Mouse (Mus musculus) left cerebral cortex, adult 2 months (tissue): ENCODE data around the gene Atp6v1a. TPM values are rescaled to one million over a fixed set of nuclear protein-coding genes. Genes with fewer than 3 reads are reported as not detected.

ENCODE experiments used
- DNase-seq, 2 experiments: peaks; one replicate each; pipeline ENCODE4 v3.0.0; 2021 to 2022; ENCODE audit warnings: low spot score in 2 of 2, mixed read lengths in 1 of 2; ENCODE audit errors: extremely low spot score in 1 of 2
- H3K27ac ChIP-seq: fragments of 200-600 bp; 2 replicates; pipeline ENCODE4 v1.8.1; 2022
- H3K4me3 ChIP-seq: fragments of 200-600 bp; 2 replicates; pipeline ENCODE4 v1.8.1; 2022
- CTCF ChIP-seq: fragments of 200-600 bp; IDR thresholded peaks from 2 replicates; pipeline ENCODE4 v1.8.1; 2022; ENCODE audit warnings: antibody characterized with exemption, mild to moderate bottlenecking, moderate library complexity
- intact Hi-C: fragments of 180-260 bp; cut with DNase I; formaldehyde crosslinking; loops from one replicate; pipeline ENCODE4 v1.15.1; 2025
- total RNA-seq, 2 experiments: library from RNA; stranded (reverse); gene quantifications; 2 replicates each; pipeline ENCODE4 v1.2.3; 2021

Gene Atp6v1a
- total RNA-seq, 2 experiments from 2014 or later: 428 to 489 TPM

DNA sequence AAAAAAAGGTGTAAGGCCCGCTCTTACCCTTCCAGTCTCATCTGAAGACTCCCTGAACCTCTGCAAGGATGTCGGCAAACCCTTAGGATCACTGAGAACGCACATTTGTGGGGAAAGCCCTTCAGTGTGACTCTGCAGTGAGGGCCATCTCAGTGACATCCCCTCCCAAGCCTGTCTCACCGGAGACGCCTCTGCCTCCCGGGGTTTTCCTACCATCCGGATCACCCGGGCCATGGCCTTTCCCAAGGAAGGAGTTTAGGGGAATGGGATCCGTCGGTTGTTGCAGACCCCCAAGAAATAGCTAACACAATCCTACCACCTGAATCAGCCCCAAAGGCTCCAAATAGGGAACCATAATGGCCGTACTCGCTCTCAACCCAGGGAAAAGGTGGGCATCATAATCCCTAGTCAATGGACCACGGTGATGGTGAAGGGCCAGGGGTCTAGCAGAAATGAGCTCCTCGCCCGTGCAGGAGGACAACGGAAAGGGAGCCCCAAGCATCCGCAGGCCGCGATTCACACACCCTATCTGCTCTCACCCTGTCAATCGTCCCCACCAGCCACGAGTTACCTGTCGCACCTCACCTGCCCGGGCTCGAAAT is 1.0 kb downstream of the Atp6v1a start:
- DNase-seq: peak; percentile 18 to 21
- intact Hi-C loops: loop anchor here (2.0 kb wide), 2 partner anchors 16 to 34 kb away; partner anchors contain the start of gene Usf3
- TF ChIP-seq CTCF: no peak

DNA sequence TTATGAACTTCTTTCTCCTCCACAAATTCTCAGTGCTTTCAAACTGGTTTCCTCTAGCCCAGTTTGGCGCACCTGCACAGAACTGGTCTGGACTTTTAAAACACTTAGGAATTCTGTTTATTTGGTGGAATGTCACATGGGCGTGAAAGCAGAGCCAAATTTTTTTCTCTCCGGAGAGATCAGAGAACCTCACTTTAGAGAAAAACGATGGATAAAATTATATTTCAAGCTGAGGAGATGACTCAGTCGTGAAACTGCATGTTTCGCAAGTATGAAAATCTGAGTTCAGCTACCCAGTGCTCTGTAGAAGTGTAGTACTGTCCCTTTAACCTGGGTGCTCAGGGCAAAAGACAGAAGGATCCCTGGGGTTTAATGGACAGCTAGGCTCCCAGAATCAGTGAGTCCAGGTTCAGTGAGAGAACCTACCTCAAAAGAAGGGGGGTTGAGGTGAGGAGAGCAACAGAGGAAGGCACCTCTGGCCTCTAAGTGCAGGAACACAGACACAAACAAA is 2.9 kb downstream of the Atp6v1a start:
- no peak for DNase-seq
- intact Hi-C loops: no loop called here
- Histone ChIP-seq H3K4me3 (peak overlapping the region; percentile 18; the same call in 1 of the 2 replicates), H3K27ac (peak overlapping the region; percentile 37)
- no peak for TF ChIP-seq CTCF

More for the DNA sequence above, 1.0 kb downstream of the Atp6v1a start:
- peak overlapping the region; percentile 100 for H3K27ac ChIP-seq
- H3K4me3 ChIP-seq: peak overlapping the region; percentile 75

DNA sequence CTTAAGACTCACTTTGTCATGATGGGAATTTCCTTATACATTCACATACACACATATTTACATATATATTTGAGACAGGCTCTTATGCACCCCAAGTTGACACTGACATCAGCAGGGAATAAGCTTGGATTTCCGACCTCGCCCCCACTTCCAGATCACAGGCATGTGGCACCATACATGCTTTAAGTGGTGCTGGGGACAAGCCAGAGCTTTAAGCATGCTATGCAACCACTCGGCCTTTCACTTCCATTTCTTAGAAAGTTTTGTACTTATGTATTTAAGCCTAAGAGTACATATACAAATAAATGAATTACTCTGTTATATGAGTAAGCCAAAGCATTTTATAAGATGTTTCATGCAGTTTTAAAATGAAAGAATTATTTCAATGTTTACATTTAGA is 6.3 kb downstream of the Atp6v1a start:
- Histone ChIP-seq H3K27ac (no peak overlapping the region), H3K4me3 (no peak overlapping the region)
- TF ChIP-seq CTCF: no peak
- intact Hi-C loops: no loop called here
- no peak for DNase-seq

DNA sequence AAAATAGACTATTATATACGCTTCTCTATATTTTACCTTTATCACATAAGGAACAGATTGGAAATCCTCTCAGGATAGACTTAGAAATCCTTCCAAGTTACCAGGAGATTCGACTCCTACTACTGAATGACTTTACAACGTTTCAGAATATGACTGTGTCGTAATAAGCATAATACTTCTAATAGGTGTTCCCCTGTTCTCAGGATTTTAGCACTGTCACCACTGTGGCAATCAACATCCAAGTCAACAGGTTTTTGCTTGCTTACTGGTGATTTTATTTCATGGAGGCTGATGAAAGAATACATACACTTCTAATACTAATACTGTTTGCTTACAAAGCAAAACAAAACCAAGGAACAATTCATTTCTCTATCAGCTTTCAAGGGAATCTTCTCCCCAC is 7.2 kb downstream of the Atp6v1a start:
- TF ChIP-seq CTCF: no peak
- Histone ChIP-seq H3K4me3 (no peak overlapping the region), H3K27ac (no peak overlapping the region)
- no peak for DNase-seq
- intact Hi-C loops: no loop called here

DNA sequence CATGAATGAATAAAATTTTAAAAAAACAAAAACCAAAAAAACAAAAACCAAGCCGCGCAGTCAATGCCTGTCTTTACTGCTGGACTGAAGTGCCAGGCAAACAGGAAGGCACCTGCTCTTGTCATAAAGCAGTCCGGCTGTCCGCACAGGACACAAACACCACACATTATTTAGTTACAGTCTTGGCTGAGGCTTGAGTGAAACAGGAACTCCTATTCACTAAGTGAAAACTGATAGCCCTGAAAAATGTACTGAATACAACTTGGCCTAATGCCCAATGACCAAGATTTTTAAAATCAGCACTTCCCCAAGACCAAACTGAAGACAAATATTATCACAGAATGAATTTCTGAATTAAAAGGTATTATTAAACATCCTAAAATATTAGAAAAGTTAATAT is 13.1 kb downstream of the Atp6v1a start:
- intact Hi-C loops: no loop called here
- Histone ChIP-seq H3K4me3 (no peak overlapping the region), H3K27ac (no peak overlapping the region)
- DNase-seq: no peak
- no peak for TF ChIP-seq CTCF

DNA sequence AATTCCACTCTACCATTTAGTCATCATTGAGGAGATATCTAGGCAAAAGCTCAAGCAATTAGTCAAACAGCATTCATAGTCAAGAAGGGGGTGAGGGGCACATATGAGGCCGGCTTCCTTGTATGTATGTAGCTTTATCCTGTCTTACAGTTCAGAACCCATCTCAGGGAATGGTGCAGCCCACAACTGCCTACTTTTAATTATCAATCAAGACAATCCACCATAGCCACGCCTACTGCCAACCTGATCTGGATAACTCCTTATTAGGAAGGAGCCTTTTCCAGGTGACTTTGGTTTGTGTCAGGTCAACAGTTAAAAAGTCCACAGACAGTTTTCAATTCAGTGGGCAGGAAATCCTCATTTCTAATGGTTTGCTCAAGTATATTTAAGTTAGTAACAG is 14.1 kb downstream of the Atp6v1a start:
- intact Hi-C loops: no loop called here
- no peak overlapping the region for H3K4me3 ChIP-seq
- TF ChIP-seq CTCF: no peak
- H3K27ac ChIP-seq: peak overlapping the region; percentile 60
- no peak for DNase-seq

DNA sequence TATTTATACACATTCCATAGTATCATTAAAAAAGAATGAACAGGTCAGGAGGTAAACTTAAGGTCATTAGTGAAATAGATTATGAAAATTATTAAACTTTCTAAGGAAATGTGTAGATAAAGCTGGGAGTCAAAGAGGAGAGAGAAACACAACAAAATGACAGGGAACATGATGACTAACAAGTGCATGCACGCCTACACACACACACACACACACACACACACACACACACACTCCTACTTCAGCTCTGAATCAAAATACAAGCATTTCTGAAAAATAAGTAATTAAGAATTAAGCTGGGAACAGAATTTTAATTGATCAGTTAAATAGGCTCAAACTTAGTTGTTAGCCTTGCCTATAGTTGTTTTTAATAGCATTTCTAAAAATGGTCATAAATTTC is 14.8 kb downstream of the Atp6v1a start:
- no peak overlapping the region for H3K4me3 ChIP-seq
- peak overlapping the region; percentile 88; the same call in 1 of the 2 replicates for H3K27ac ChIP-seq
- intact Hi-C loops: no loop called here
- TF ChIP-seq CTCF: no peak
- peak in 1 of 2 experiments; percentile 9 for DNase-seq

DNA sequence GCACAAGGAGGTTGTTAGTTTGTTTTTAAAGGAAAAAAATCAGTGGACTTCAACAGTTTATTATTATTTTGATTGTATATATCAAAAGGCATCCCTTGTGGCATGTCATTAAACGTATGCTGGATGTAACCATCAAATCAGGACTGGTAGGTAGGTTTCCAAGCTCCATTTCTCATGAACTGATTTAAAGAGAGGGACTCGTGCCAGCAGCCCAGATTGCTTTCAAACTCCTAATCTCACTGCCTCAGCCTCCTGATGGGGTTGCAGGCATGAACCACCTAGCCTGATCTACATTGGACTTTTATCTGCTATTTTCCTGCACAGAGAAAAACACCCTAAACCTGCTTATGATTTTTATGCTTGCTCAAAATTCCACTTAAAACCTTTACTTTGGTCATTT is 15.7 kb downstream of the Atp6v1a start:
- peak in 1 of 2 experiments; percentile 7 for DNase-seq
- Histone ChIP-seq H3K4me3 (no peak overlapping the region), H3K27ac (peak overlapping the region; percentile 88)
- intact Hi-C loops: loop anchor here (2.0 kb wide), 1 partner anchor 15 kb away; the partner anchor contains the start of genes Atp6v1a and Naa50
- TF ChIP-seq CTCF: no peak

DNA sequence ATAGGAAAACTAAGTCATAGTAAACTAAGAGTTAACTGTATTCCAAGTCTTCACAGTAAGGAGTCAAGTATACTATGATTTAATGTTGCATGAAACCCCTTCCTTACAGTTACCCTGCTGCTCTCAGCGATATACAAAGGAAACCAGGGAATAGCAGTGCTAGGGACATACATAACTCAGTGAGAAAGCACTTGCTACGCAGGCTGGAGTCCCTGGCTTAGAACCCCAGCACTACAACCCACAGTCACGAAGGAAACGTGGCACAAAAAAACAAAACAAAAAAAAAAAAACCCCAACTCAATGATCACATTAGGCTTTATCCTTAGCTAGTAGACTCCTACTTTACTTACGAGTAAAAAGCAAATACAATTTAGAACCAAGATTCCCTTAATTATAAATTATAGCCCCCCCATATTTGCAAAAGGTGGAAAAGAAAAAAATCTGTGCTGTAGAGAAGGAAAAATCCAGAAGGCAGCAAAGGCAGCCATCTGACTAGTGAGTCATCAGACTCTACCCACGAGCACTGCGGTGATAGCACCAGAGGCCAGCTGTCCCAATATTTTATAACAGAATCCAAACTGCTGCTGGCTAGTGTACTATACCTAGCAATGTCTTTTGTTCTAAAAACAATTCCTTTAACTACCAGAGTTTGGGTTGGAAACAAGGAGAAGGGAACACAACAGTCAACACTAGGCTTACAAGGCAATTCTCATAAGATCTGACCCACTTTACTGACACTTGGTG is 16.4 kb downstream of the Atp6v1a start:
- Histone ChIP-seq H3K27ac (peak overlapping the region; percentile 88), H3K4me3 (no peak overlapping the region)
- DNase-seq: peak; percentile 31 to 46
- intact Hi-C loops: loop anchor here (2.0 kb wide), 1 partner anchor 16 kb away; the partner anchor contains the start of genes Atp6v1a and Naa50
- TF ChIP-seq CTCF: no peak

DNA sequence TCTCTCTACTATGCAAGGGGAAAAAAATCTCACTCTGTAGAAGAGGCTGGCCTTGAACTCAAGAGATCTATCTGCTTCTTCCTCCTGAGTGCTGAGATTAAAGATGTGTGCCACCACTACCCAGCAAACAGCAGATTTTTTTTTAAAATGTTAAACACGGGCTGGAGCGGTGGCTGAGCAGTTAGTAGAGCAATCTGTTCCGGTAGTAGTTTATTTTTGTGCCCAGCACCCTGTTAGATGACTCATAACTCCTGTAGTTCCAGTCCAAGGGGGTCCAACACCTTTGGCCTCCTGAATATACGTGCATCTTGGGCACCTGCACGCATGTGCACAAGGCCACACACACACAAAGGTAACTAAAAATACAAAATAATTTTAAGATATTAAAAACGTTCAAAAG is 16.9 kb downstream of the Atp6v1a start:
- peak in 1 of 2 experiments; percentile 8 for DNase-seq
- Histone ChIP-seq H3K27ac (peak overlapping the region; percentile 88), H3K4me3 (no peak overlapping the region)
- intact Hi-C loops: loop anchor here (2.0 kb wide), 1 partner anchor 16 kb away; the partner anchor contains the start of genes Atp6v1a and Naa50
- no peak for TF ChIP-seq CTCF

DNA sequence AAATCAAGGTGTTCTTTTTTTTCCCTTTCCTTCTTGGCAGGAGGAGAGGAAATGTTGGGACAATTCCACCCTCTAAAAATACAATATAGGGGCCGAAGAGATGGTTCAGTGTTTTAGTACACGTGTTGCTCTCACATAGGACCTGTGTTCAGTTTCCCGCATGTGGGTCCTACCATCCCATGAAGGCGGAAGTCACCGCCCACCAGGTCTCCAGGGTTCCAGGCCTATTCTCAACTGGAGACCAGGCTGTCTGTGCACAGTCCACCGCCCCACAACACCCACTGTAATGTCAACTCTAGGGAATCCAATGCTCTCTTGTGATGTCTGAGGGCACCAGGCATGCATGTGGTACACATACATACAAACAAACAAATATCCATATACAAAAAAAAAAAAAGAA is 17.4 kb downstream of the Atp6v1a start:
- no peak overlapping the region for H3K4me3 ChIP-seq
- H3K27ac ChIP-seq: peak overlapping the region; percentile 88
- intact Hi-C loops: loop anchor here (2.0 kb wide), 1 partner anchor 17 kb away; the partner anchor contains the start of genes Atp6v1a and Naa50
- DNase-seq: peak in 1 of 2 experiments; percentile 7
- no peak for TF ChIP-seq CTCF
